Mouse (Mus musculus) cerebellum, adult 2 months (tissue): Measurements from ENCODE around the gene Rora. TPM values are rescaled to one million over a fixed set of nuclear protein-coding genes. Genes with fewer than 3 reads are reported as not detected.

ENCODE experiments used
- DNase-seq, 2 experiments: peaks; one replicate each; pipeline ENCODE4 v3.0.0; 2021
- H3K27ac ChIP-seq: fragments of 200-500 bp; 2 replicates; pipeline ENCODE4 v1.5.1; 2012; ENCODE audit warnings: low read length, control low read depth, inconsistent platforms; ENCODE audit not compliant: insufficient read depth
- H3K27me3 ChIP-seq: fragments of 200-500 bp; 2 replicates; pipeline ENCODE4 v1.6.1; 2012; ENCODE audit warnings: inconsistent platforms, mild to moderate bottlenecking, low read length, moderate library complexity; ENCODE audit not compliant: control insufficient read depth, insufficient read depth
- H3K4me1 ChIP-seq: fragments of 200-500 bp; 2 replicates; pipeline ENCODE4 v1.6.1; 2011; ENCODE audit warnings: low read length; ENCODE audit not compliant: control insufficient read depth, insufficient read depth
- H3K4me3 ChIP-seq: fragments of 200-500 bp; replicated peaks from 2 replicates; pipeline ENCODE3; 2011; ENCODE audit warnings: mild to moderate bottlenecking, low read depth, low read length, control low read depth; ENCODE audit not compliant: insufficient read depth
- CTCF ChIP-seq: fragments of 200-500 bp; IDR thresholded peaks from 2 replicates; pipeline ENCODE4 v1.5.1; 2011; ENCODE audit warnings: low read depth, mild to moderate bottlenecking, control low read depth, low read length, moderate library complexity, borderline replicate concordance; ENCODE audit not compliant: insufficient read depth
- POLR2A ChIP-seq: fragments of 200-500 bp; IDR thresholded peaks from 2 replicates; pipeline ENCODE4 v1.6.1; 2011; ENCODE audit warnings: low read length, control low read depth, borderline replicate concordance; ENCODE audit not compliant: insufficient read depth
- WGBS: fragments of 180-500 bp; shearing (Covaris S2); methylation state at CpG from one replicate; pipeline ENCODE4 v1.1.7; 2018; 5-methylcytosine and 5-hydroxymethylcytosine counted together
- polyA plus RNA-seq: library from polyadenylated mRNA; depleted of rRNA; stranded (reverse); fragments of >200 nt; gene quantifications from 2 replicates; pipeline ENCODE4 v1.2.3, GENCODE M21; 2012

Gene Rora
- polyA plus RNA-seq, 1 experiment = 58.4 TPM

DNA sequence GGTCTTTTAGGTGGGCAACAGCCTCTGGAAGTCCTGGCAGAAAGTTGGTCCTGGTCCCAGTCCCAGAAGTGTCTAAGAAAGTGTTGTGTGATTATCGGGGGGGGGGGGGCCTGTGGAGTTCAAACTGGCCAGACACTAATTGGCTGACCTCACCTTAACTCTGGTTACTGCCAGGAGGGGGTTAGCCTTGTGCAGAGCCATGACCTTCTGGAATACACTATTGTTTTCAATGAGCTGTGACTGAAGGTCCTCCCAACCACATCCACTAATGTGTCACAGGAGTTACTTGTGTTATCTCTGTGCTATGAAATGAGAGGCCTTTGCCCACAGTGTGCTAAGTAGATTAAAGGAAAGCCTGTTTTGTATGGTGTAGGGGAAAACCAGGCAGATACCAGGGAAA, 19.6 kb downstream of the Rora start:
- peaks cover 13% of the 10 kb centered on the region for H3K4me1 ChIP-seq
- DNase-seq = no peak
- H3K27me3 ChIP-seq = no peaks in the 10 kb centered on the region; the same call in 1 of the 2 replicates
- TF ChIP-seq POLR2A (no peak), CTCF (no peak)
- no peak overlapping the region for H3K4me3 ChIP-seq
- WGBS = 38% methylated on average over 1 of the region's 1 CpGs
- H3K27ac ChIP-seq = no peak overlapping the region; the same call in 1 of the 2 replicates

DNA sequence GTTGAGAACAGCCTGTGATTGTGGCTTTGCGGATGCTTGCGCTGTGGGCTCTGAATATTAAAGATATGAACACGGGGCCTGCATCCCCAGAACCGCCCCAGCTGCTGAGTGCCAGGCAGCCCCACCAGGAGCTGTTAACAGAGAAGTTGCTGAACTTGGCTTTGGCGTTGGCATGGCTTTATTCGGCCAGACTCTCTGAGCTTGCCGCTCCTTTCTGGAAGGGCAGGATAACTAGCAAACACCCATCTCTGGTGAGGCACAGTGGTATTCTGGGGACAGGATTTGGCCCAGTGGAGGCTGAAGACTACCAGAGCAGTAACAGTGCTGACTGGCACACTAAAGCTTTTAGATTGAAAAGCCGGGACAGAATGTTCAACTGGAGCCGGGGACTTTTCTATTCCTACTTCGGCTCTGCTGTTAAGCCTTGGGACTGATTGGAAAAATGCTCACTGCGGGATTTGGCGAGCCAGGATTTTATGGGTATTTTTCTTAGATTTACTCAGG, 26.3 kb downstream of the Rora start:
- 62% methylated on average over 12 of the region's 12 CpGs for WGBS

DNA sequence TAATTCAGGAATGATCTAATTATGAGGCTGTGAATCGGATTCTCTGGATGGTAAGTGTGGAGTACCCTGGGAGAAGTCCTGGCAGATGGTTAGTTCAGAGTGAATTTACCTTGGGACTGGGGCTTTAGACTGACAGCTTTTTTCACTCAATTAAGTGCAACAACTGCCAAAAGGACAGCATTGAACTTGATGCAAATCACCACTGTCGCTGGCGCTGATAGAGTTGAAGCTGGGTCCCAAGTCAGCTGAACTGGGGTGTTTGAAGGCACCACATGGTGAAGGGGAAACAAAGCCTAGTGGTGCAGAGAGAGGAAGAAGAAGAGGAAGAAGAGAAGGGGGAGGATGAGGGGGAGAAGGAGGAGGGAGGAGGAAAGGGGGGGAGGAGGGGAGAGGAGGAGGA, 30.4 kb downstream of the Rora start:
- no peak for DNase-seq
- no peak for TF ChIP-seq CTCF
- TF ChIP-seq POLR2A = no peak
- 51% methylated on average over 3 of the region's 3 CpGs for WGBS
- H3K4me1 ChIP-seq = peaks cover 20% of the 10 kb centered on the region
- H3K27me3 ChIP-seq = no peaks in the 10 kb centered on the region
- H3K4me3 ChIP-seq = no peak overlapping the region
- no peak overlapping the region for H3K27ac ChIP-seq

More for the DNA sequence above, 26.3 kb downstream of the Rora start:
- peak in 1 of 2 experiments; percentile 39 for DNase-seq
- H3K27ac ChIP-seq = peak overlapping the region; percentile 59; the same call in 1 of the 2 replicates
- no peak overlapping the region for H3K4me3 ChIP-seq
- peaks cover 23% of the 10 kb centered on the region for H3K4me1 ChIP-seq
- TF ChIP-seq POLR2A = no peak
- TF ChIP-seq CTCF = no peak
- no peaks in the 10 kb centered on the region for H3K27me3 ChIP-seq

DNA sequence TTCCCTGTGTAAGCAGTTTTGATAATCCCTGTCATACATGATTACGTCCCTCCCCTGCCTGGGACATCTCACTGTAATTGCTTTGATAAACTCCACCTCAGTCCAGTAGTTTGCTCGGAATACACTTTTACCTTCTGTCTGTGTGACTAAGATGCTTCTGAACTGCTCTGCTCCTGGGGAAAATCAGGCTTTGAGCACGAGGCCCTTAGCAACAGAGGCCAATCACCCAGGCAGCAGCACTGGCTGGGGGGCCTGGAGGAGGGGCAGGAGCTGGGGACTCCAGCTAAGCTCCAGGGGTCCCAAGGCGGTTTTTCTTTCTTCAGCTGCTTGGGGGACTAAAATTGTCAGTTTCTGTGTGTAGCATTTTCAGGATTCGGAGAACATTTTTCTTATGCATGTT, 32.0 kb downstream of the Rora start:
- TF ChIP-seq POLR2A (no peak), CTCF (no peak)
- no peak for DNase-seq
- Histone ChIP-seq H3K4me3 (no peak overlapping the region), H3K27me3 (no peaks in the 10 kb centered on the region), H3K4me1 (peaks cover 10% of the 10 kb centered on the region), H3K27ac (no peak overlapping the region; the same call in 1 of the 2 replicates)
- 79% methylated on average over 5 of the region's 5 CpGs for WGBS

DNA sequence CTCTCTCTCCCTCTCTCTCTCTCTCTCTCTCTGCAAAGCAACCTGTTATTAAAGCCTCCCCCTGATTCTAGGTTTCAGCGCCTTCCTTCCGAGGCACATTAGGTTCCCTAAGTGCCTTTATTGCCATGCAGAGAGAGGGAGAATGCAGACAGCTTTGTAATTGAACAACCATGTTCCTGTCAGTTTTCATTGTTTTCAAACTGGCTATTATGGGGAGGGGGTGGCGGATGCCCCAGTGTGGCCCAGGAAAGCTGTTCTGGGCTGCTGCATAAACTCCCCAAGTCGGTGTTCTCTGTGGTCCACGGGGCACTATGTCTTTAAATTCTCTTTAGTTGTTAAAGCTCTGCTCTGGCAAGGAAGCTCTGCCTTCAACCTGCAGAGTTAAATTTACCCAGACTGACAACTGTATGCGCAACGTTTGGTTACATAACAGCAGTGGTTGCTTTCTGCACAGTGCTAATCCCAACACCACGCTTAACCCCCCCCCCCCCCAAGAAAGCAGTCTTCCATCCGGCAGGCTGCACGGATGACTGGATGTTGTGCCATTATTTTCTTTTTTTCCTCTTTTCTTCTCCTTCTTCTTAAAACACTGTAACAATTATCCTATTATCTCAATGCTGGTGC, 33.8 kb downstream of the Rora start:
- Histone ChIP-seq H3K27me3 (no peaks in the 10 kb centered on the region), H3K4me1 (peaks cover 13% of the 10 kb centered on the region), H3K27ac (no peak overlapping the region; the same call in 1 of the 2 replicates), H3K4me3 (no peak overlapping the region)
- 47% methylated on average over 10 of the region's 10 CpGs for WGBS
- TF ChIP-seq CTCF (no peak), POLR2A (no peak)
- DNase-seq = no peak

- no peaks in the 10 kb centered on the region for H3K27me3 ChIP-seq
- 93% methylated on average over 2 of the region's 2 CpGs for WGBS
- H3K4me1 ChIP-seq = peaks cover 16% of the 10 kb centered on the region
- no peak for DNase-seq
- H3K27ac ChIP-seq = no peak overlapping the region
- TF ChIP-seq CTCF (no peak), POLR2A (no peak)
- no peak overlapping the region for H3K4me3 ChIP-seq
Measured at GRCm38 (mm10) chr9:68688151-68688550, 34.6 kb downstream of the Rora start.

GRCm38 (mm10) chr9:68689351-68689750, 35.8 kb downstream of the Rora start:
- 37% methylated on average over 4 of the region's 4 CpGs for WGBS
- no peaks in the 10 kb centered on the region for H3K27me3 ChIP-seq
- peak in 1 of 2 experiments; percentile 62 for DNase-seq
- no peak overlapping the region for H3K4me3 ChIP-seq
- H3K4me1 ChIP-seq = peaks cover 11% of the 10 kb centered on the region
- H3K27ac ChIP-seq = no peak overlapping the region
- TF ChIP-seq CTCF = peak; percentile 65; the same call in 1 of the 2 replicates
- TF ChIP-seq POLR2A = no peak

GRCm38 (mm10) chr9:68694889-68695495, 41.4 kb downstream of the Rora start:
- TF ChIP-seq POLR2A (no peak), CTCF (no peak)
- WGBS = 27% methylated on average over 4 of the region's 4 CpGs
- DNase-seq = peak in 1 of 2 experiments; percentile 27
- H3K27ac ChIP-seq = no peak overlapping the region; the same call in 1 of the 2 replicates
- H3K4me3 ChIP-seq = no peak overlapping the region
- peaks cover 35% of the 10 kb centered on the region for H3K4me1 ChIP-seq
- H3K27me3 ChIP-seq = no peaks in the 10 kb centered on the region
